Mouse (Mus musculus) left cerebral cortex, adult 2 months (tissue): ENCODE results near the gene Parp6. TPM values are rescaled to one million over a fixed set of nuclear protein-coding genes. Genes with fewer than 3 reads are reported as not detected.
A peak's percentile ranks its signal among the peaks of the same experiment; 100 is the strongest.

ENCODE experiments used
- DNase-seq, 2 experiments: peaks; one replicate each; pipeline ENCODE4 v3.0.0; 2021 to 2022; ENCODE audit warnings: low spot score in 2 of 2, mixed read lengths in 1 of 2; ENCODE audit errors: extremely low spot score in 1 of 2
- H3K27ac ChIP-seq: fragments of 200-600 bp; 2 replicates; pipeline ENCODE4 v1.8.1; 2022
- H3K4me3 ChIP-seq: fragments of 200-600 bp; 2 replicates; pipeline ENCODE4 v1.8.1; 2022
- CTCF ChIP-seq: fragments of 200-600 bp; IDR thresholded peaks from 2 replicates; pipeline ENCODE4 v1.8.1; 2022; ENCODE audit warnings: antibody characterized with exemption, mild to moderate bottlenecking, moderate library complexity
- intact Hi-C: fragments of 180-260 bp; cut with DNase I; formaldehyde crosslinking; loops from one replicate; pipeline ENCODE4 v1.15.1; 2025
- long read RNA-seq, 2 experiments: library from polyadenylated mRNA; stranded (forward); transcript quantifications; one replicate each; pipeline ENCODE4 v2.0.0; 2021; ENCODE audit warnings: borderline mapping rate in 2 of 2
- total RNA-seq, 2 experiments: library from RNA; stranded (reverse); gene quantifications; 2 replicates each; pipeline ENCODE4 v1.2.3; 2021

Gene Parp6
- total RNA-seq, result 100 to 1,000 TPM; 144 to 156 TPM
- long read RNA-seq, experiment 1, transcript Parp6-201 (24 exons, 2,709 nt), result major isoform, 84 of 314 reads
- long read RNA-seq, experiment 1, transcript Parp6-202 (24 exons, 2,631 nt), result minor isoform, 36 of 314 reads
- long read RNA-seq, experiment 1, partial matches to known transcripts, result 103 of 314 reads
- long read RNA-seq, experiment 1, other reads (novel, unspliced or antisense), result 89 of 314 reads
- long read RNA-seq, experiment 2, transcript Parp6-202 (24 exons, 2,631 nt), result minor isoform, 40 of 214 reads
- long read RNA-seq, experiment 2, transcript Parp6-201 (24 exons, 2,709 nt), result major isoform, 73 of 214 reads
- long read RNA-seq, experiment 2, partial matches to known transcripts, result 14 of 214 reads
- long read RNA-seq, experiment 2, other reads (novel, unspliced or antisense), result 87 of 214 reads

- Histone ChIP-seq H3K4me3 (peak within 1 kb of the TSS; percentile 84), H3K27ac (peak within 1 kb of the TSS; percentile 86)
- peak; percentile 100 for DNase-seq
- intact Hi-C loops, result loop anchor here (2.0 kb wide), 1 partner anchor 40 kb away; the partner anchor contains the start of gene Pkm
- TF ChIP-seq CTCF, result peak; percentile 28
These were observed at the start of gene Parp6 for GRCm38 (mm10) chr9:59616622-59617306. TSS of gene Parp6 (plus strand) at chr9:59617284.

GRCm38 (mm10) chr9:59571852-59572251, 45.2 kb upstream of the Parp6 start:
- TF ChIP-seq CTCF, result no peak
- no peak overlapping the region for H3K27ac ChIP-seq
- no peak overlapping the region for H3K4me3 ChIP-seq
- intact Hi-C loops, result no loop called here
- no peak for DNase-seq

- no peak for TF ChIP-seq CTCF
- peak overlapping the region; percentile 77 for H3K27ac ChIP-seq
- H3K4me3 ChIP-seq, result peak overlapping the region; percentile 60
- DNase-seq, result no peak
- intact Hi-C loops, result no loop called here
These were observed 39.7 kb upstream of the Parp6 start for GRCm38 (mm10) chr9:59577401-59577800.

- no peak for TF ChIP-seq CTCF
- H3K4me3 ChIP-seq, result peak within 1 kb of the TSS; percentile 60
- intact Hi-C loops, result no loop called here
- DNase-seq, result peak; percentile 91 to 92
- peak within 1 kb of the TSS; percentile 77 for H3K27ac ChIP-seq
These were observed 39.1 kb upstream of the Parp6 start, which contains the start of gene Celf6 for GRCm38 (mm10) chr9:59577844-59578504. TSS of gene Celf6 (plus strand) at chr9:59577917.

GRCm38 (mm10) chr9:59578505-59578867, 38.6 kb upstream of the Parp6 start:
- peak overlapping the region; percentile 60 for H3K4me3 ChIP-seq
- DNase-seq, result no peak
- peak overlapping the region; percentile 63 for H3K27ac ChIP-seq
- no peak for TF ChIP-seq CTCF
- intact Hi-C loops, result no loop called here

- Histone ChIP-seq H3K27ac (no peak overlapping the region), H3K4me3 (no peak overlapping the region)
- peak; percentile 90 for TF ChIP-seq CTCF
- peak; percentile 77 to 78 for DNase-seq
- intact Hi-C loops, result loop anchor here (1.0 to 5.0 kb wide), 2 partner anchors 18 to 228 kb away; no protein-coding TSS in a partner anchor
These were observed 32.2 kb upstream of the Parp6 start for GRCm38 (mm10) chr9:59584871-59585308.

- Histone ChIP-seq H3K27ac (peak overlapping the region; percentile 91), H3K4me3 (no peak overlapping the region)
- no peak for TF ChIP-seq CTCF
- intact Hi-C loops, result no loop called here
- DNase-seq, result no peak
These were observed 28.8 kb upstream of the Parp6 start for GRCm38 (mm10) chr9:59588252-59588651.

GRCm38 (mm10) chr9:59588710-59589671, 28.1 kb upstream of the Parp6 start:
- H3K4me3 ChIP-seq, result peak overlapping the region; percentile 27; the same call in 1 of the 2 replicates
- TF ChIP-seq CTCF, result no peak
- intact Hi-C loops, result no loop called here
- peak; percentile 63 to 79 for DNase-seq
- H3K27ac ChIP-seq, result peak overlapping the region; percentile 91

GRCm38 (mm10) chr9:59589703-59590439, 27.2 kb upstream of the Parp6 start:
- intact Hi-C loops, result loop anchor here (1.0 kb wide), 1 partner anchor 24 kb away; no protein-coding TSS in a partner anchor
- H3K4me3 ChIP-seq, result no peak overlapping the region
- peak; percentile 53 to 57 for DNase-seq
- no peak for TF ChIP-seq CTCF
- H3K27ac ChIP-seq, result peak overlapping the region; percentile 91

GRCm38 (mm10) chr9:59601661-59602060, 15.4 kb upstream of the Parp6 start:
- TF ChIP-seq CTCF, result no peak
- no peak for DNase-seq
- intact Hi-C loops, result no loop called here
- no peak overlapping the region for H3K27ac ChIP-seq
- no peak overlapping the region for H3K4me3 ChIP-seq
